Mouse (Mus musculus): ENCODE measurements at regions not wholly inside any gene's neighbourhood (a gene's known extent, or its start where the extent isn't known, plus 50 kb on each side); places are given as distances from the start of the nearest gene placed in this dataset.
"Not testable (repeated sequence)": the region's sequence is repeated elsewhere in the genome, so short reads cannot be mapped to it uniquely, and the experiment has no call there.

- intact Hi-C loops (cut with DNase I), result no loop called here
- DNase-seq, result no peak
Measured at GRCm38 (mm10) chr7:137522450-137522849, 85.0 kb downstream of the Glrx3 start.

- intact Hi-C loops (cut with DNase I), result no loop called here
- DNase-seq, result no peak
Measured at GRCm38 (mm10) chr7:137533476-137533875, 96.1 kb downstream of the Glrx3 start.

- intact Hi-C loops (cut with DNase I), result loop anchor here (1.0 kb wide), 1 partner anchor 72 kb away; no protein-coding TSS in a partner anchor
- no peak for DNase-seq
Measured at GRCm38 (mm10) chr7:137549991-137550390, 112.6 kb downstream of the Glrx3 start.

GRCm38 (mm10) chr7:137552551-137553198 is 115.3 kb downstream of the Glrx3 start:
- DNase-seq, result no peak
- intact Hi-C loops (cut with DNase I), result no loop called here

- intact Hi-C loops (cut with DNase I), result no loop called here
- DNase-seq, result no peak
Measured at GRCm38 (mm10) chr7:137555481-137555880, 118.1 kb downstream of the Glrx3 start.

DNA sequence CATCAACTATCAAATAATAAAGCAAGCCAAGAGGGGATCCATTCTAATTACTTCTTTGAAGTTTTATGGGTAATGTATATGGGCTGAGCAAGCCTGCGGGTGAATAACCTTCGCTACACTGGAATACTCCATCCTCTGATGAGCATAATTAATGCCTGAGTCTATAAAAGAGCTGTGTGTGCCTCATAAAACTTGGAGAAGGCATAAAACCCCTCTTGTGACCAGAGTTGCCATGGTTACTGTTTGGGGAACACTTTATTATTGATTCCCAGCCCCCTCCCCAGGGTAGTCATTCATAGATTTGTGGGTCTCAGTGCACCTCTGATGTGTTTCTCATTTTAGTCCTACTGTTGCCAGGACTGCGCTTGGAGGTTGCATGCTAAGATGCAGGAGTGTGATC is 120.0 kb downstream of the Glrx3 start:
- intact Hi-C loops (cut with DNase I), result no loop called here
- DNase-seq, result no peak

- DNase-seq, result no peak
- intact Hi-C loops (cut with DNase I), result no loop called here
Measured at GRCm38 (mm10) chr7:137558871-137559270, 121.5 kb downstream of the Glrx3 start.

- DNase-seq, result no peak
- intact Hi-C loops (cut with DNase I), result no loop called here
Measured at GRCm38 (mm10) chr7:137570199-137570598, 132.8 kb downstream of the Glrx3 start.

- intact Hi-C loops (cut with DNase I), result no loop called here
- DNase-seq, result no peak
Measured at GRCm38 (mm10) chr7:137575491-137575890, 138.1 kb downstream of the Glrx3 start.

GRCm38 (mm10) chr7:137576251-137576650 is 138.8 kb downstream of the Glrx3 start:
- intact Hi-C loops (cut with DNase I), result no loop called here
- no peak for DNase-seq

DNA sequence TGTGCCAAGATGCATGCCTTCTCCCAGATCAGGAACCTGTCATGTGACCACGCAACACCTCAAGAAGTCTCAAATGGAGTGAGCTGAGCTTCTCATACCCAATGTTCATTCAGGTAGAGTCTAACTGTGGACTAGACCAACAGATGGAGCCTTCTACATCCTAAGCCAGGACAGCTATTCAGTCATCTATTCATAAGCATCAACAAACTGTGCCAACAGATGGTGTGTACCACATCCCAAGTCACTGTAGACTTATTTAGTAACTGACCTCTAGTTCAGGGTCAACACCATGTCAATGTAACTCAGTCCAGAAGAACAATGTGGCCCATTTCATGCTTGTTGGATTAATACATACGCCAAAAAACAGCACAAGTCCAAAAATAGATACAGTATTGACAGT is 146.1 kb downstream of the Glrx3 start:
- intact Hi-C loops (cut with DNase I), result no loop called here
- DNase-seq, result no peak

- intact Hi-C loops (cut with DNase I); DNase-seq: not testable (repeated sequence)
Measured at GRCm38 (mm10) chr7:137584916-137585315, 147.5 kb downstream of the Glrx3 start.

GRCm38 (mm10) chr7:137593570-137593969 is 156.2 kb downstream of the Glrx3 start:
- DNase-seq, result peak; percentile 7 to 18

GRCm38 (mm10) chr7:137595567-137595966 is 158.2 kb downstream of the Glrx3 start:
- intact Hi-C loops (cut with DNase I), result loop anchor here (5.0 kb wide), 1 partner anchor 832 kb away; no protein-coding TSS in a partner anchor
- no peak for DNase-seq

More at GRCm38 (mm10) chr7:137593570-137593969, 156.2 kb downstream of the Glrx3 start:
- intact Hi-C loops (cut with DNase I), result no loop called here

DNA sequence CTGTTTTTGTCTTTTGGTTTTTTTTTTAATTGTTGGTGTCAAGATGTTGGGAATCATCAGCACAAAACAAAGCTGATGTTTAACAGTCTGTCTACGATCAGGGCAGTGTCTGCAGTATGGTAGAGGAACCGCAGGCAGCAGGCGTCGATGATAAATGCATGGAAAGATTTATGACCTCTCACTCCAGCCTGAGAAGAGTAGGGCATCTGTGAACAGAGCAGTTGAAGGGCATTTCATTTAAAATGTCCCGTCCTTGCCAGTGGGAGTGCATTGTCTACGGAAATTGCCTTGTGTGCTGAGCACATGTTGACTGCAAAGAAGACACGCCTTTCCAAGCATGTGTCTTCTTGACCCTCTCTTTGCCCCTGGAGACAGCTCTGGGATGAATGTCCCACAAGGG is 158.7 kb downstream of the Glrx3 start:
- no peak for DNase-seq
- intact Hi-C loops (cut with DNase I), result loop anchor here (5.0 kb wide), 1 partner anchor 831 kb away; no protein-coding TSS in a partner anchor

- intact Hi-C loops (cut with DNase I), result loop anchor here (5.0 to 10.0 kb wide), 4 partner anchors 126 to 1222 kb away; no protein-coding TSS in a partner anchor
- DNase-seq, result peak; percentile 43 to 55
Measured at GRCm38 (mm10) chr7:137603039-137603438, 165.6 kb downstream of the Glrx3 start.

GRCm38 (mm10) chr7:137609752-137610151 is 172.3 kb downstream of the Glrx3 start:
- intact Hi-C loops (cut with DNase I), result loop anchor here (10.0 kb wide), 1 partner anchor 1215 kb away; no protein-coding TSS in a partner anchor
- DNase-seq, result no peak

GRCm38 (mm10) chr7:137611363-137611762 is 173.9 kb downstream of the Glrx3 start:
- intact Hi-C loops (cut with DNase I), result no loop called here

GRCm38 (mm10) chr7:137611891-137612522 is 174.6 kb downstream of the Glrx3 start:
- DNase-seq, result no peak
- intact Hi-C loops (cut with DNase I), result no loop called here

More at GRCm38 (mm10) chr7:137611363-137611762, 173.9 kb downstream of the Glrx3 start:
- no peak for DNase-seq

DNA sequence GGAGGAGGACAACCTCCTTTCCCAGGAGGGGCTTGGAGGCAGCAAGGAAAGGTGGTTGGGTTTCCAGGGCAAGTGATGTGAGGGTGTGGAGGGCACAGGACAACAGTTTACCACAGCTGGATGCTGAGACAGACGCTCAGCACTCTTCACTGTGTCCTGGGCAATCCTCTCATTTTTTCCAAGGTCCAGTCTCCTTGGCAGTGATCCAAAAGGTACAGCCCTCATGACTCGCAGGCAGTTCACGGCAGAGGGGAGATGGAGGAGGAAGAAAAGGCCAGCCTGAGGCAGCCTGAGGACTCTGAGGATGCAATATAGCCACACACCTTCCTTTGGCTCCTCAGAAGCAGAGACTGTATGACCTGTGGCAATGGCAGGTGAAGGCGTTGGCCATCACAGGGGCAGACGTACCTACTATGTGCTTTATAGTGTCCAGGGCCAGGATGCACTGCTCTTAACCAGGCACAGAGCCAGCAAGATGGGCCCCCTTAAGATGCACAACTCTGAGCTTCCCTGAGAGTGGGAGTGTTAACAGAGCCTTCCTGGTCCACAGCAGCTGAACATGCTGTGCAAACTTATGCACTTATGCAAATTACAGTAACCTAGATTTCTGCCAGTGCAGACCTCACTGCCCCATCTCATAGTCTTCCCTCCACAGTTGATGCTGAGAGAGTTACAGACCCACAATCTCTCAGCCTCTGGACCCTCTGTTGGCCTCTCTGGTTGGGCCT is 181.2 kb downstream of the Glrx3 start:
- no peak for DNase-seq
- intact Hi-C loops (cut with DNase I), result no loop called here

GRCm38 (mm10) chr7:137619286-137619789 is 181.9 kb downstream of the Glrx3 start:
- intact Hi-C loops (cut with DNase I), result no loop called here
- DNase-seq, result no peak

All from gastrocnemius, postnatal 36 days (tissue).